Mouse (Mus musculus) midbrain, embryonic 10.5 days (tissue): ENCODE results near the gene Vsig8. TPM values are rescaled to one million over a fixed set of nuclear protein-coding genes. Genes with fewer than 3 reads are reported as not detected.
A peak's percentile ranks its signal among the peaks of the same experiment; 100 is the strongest.

Experiments
- DNase-seq: peaks from one replicate; pipeline ENCODE4 v3.0.0-alpha.2; 2017; ENCODE audit warnings: low spot score
- H3K27ac ChIP-seq: fragments of 300-500 bp; sonication (generic); replicated peaks from 2 replicates; pipeline ENCODE4 v1.5.1; 2016; ENCODE audit warnings: mild to moderate bottlenecking
- H3K27me3 ChIP-seq: fragments of 300-500 bp; sonication (generic); 2 replicates; pipeline ENCODE4 v1.6.1; 2016; ENCODE audit warnings: low read depth, mild to moderate bottlenecking; ENCODE audit not compliant: poor library complexity, severe bottlenecking
- H3K36me3 ChIP-seq: fragments of 300-500 bp; sonication (generic); 2 replicates; pipeline ENCODE4 v1.6.1; 2016; ENCODE audit warnings: mild to moderate bottlenecking, moderate library complexity
- H3K4me1 ChIP-seq: fragments of 300-500 bp; sonication (generic); 2 replicates; pipeline ENCODE4 v1.6.1; 2016
- H3K4me3 ChIP-seq: fragments of 300-500 bp; sonication (generic); 2 replicates; pipeline ENCODE4 v1.5.1; 2016; ENCODE audit warnings: mild to moderate bottlenecking, moderate library complexity
- H3K9me3 ChIP-seq: fragments of 300-500 bp; sonication (generic); replicated peaks from 2 replicates; pipeline ENCODE4 v1.6.1; 2016; ENCODE audit warnings: mild to moderate bottlenecking
- WGBS: fragments of 180-500 bp; shearing (Covaris S2); methylation state at CpG from one replicate; pipeline ENCODE4 v1.1.7; 2016; 5-methylcytosine and 5-hydroxymethylcytosine counted together
- polyA plus RNA-seq: library from polyadenylated mRNA; unstranded; fragments of >200 nt; fragmentation: Nextera tagmentation; extraction: Ambion mirVana; gene quantifications from 2 replicates; pipeline ENCODE4 v1.2.1, GENCODE M21; 2016

Gene Vsig8
- polyA plus RNA-seq, 1 experiment from 2014 or later, result 0.17 TPM

DNA sequence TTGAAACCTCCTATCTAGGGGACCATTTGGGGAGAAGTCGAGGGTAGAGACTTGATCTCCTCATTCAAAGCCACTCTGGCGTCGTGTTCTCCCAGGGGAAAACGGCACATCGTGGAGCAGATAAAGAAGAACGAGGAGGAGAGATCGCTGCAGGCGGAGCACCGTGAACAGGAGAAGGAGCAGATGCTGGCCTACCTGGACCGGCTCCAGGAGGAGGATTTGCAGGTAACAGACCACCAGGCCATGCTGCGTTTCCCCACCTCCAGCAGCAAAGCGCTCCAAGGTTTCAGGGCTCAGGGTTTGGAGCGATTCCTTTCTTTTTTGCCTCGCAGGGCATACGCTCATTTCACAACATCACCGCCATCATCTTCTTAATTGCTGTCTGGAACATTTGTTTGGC lies 20.6 kb upstream of the Vsig8 start:
- peaks cover 40% of the 10 kb centered on the region for H3K4me1 ChIP-seq
- H3K27ac ChIP-seq, result no peak overlapping the region
- H3K9me3 ChIP-seq, result no peaks in the 10 kb centered on the region
- peaks cover 55% of the 10 kb centered on the region for H3K27me3 ChIP-seq
- DNase-seq, result no peak
- H3K4me3 ChIP-seq, result no peak overlapping the region
- WGBS, result 88% methylated on average over 16 of the region's 16 CpGs
- no peaks in the 10 kb centered on the region for H3K36me3 ChIP-seq

GRCm38 (mm10) chr1:172539827-172540226 lies 15.9 kb upstream of the Vsig8 start:
- no peaks in the 10 kb centered on the region for H3K36me3 ChIP-seq
- DNase-seq, result no peak
- H3K9me3 ChIP-seq, result no peaks in the 10 kb centered on the region
- peaks cover 11% of the 10 kb centered on the region for H3K4me1 ChIP-seq
- 0 out of 2 replicates have a peak overlapping the region, but pooled peaks have one; percentile 13 for H3K27ac ChIP-seq
- no peak overlapping the region for H3K4me3 ChIP-seq
- peaks cover 21% of the 10 kb centered on the region for H3K27me3 ChIP-seq
- 73% methylated on average over 6 of the region's 6 CpGs for WGBS

DNA sequence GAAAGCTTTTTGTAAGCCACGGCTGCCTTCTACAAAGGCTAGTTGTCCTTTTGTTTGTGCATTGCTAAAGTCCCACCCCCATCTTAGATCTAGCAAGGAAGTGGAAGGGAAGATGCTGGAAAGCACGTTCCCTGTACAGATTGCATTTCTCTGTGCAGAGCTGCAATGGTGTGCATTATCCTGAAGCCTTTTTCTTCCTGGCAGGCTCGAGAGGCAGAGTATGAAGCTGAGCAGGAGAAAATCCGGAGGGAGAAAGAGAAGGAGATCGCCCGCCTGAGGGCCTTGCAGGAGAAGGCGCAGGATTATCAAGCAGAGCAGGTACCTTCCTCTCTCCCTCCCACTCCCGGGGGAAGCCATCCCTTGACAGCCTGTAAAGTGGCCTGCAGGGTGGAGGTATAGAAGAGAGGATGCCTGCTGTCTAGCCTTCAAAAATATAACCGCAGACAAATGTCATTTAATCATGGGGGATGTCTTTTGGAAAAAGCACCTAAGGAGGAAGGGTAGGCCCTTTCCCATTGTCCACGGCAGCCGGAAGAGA lies 15.4 kb upstream of the Vsig8 start:
- peaks cover 16% of the 10 kb centered on the region for H3K27me3 ChIP-seq
- H3K36me3 ChIP-seq, result no peaks in the 10 kb centered on the region
- no peak overlapping the region for H3K4me3 ChIP-seq
- H3K9me3 ChIP-seq, result no peaks in the 10 kb centered on the region
- no peak for DNase-seq
- H3K27ac ChIP-seq, result peak overlapping the region; percentile 42; the same call in 1 of the 2 replicates
- H3K4me1 ChIP-seq, result peaks cover 11% of the 10 kb centered on the region
- WGBS, result 44% methylated on average over 11 of the region's 11 CpGs

- Histone ChIP-seq H3K27me3 (peaks cover 25% of the 10 kb centered on the region), H3K4me3 (no peak overlapping the region), H3K4me1 (peaks cover 28% of the 10 kb centered on the region), H3K36me3 (no peaks in the 10 kb centered on the region), H3K9me3 (no peaks in the 10 kb centered on the region), H3K27ac (no peak overlapping the region)
- DNase-seq, result no peak
- WGBS, result 88% methylated on average over 4 of the region's 4 CpGs
Observed at GRCm38 (mm10) chr1:172546062-172546461, 9.7 kb upstream of the Vsig8 start.

- Histone ChIP-seq H3K9me3 (no peaks in the 10 kb centered on the region), H3K36me3 (no peaks in the 10 kb centered on the region), H3K27me3 (peaks cover 32% of the 10 kb centered on the region), H3K4me1 (peaks cover 52% of the 10 kb centered on the region), H3K27ac (no peak overlapping the region), H3K4me3 (no peak overlapping the region)
- no peak for DNase-seq
- WGBS, result 55% methylated on average over 7 of the region's 7 CpGs
Observed at GRCm38 (mm10) chr1:172548501-172548900, 7.2 kb upstream of the Vsig8 start.

GRCm38 (mm10) chr1:172549314-172549713 lies 6.4 kb upstream of the Vsig8 start:
- WGBS, result 9% methylated on average over 2 of the region's 2 CpGs
- Histone ChIP-seq H3K9me3 (no peaks in the 10 kb centered on the region), H3K4me1 (peaks cover 52% of the 10 kb centered on the region), H3K36me3 (no peaks in the 10 kb centered on the region), H3K4me3 (peak overlapping the region; percentile 57), H3K27ac (peak overlapping the region; percentile 15; the same call in 1 of the 2 replicates), H3K27me3 (peaks cover 32% of the 10 kb centered on the region)
- no peak for DNase-seq

GRCm38 (mm10) chr1:172549717-172550116 lies 6.0 kb upstream of the Vsig8 start:
- Histone ChIP-seq H3K4me3 (peak overlapping the region; percentile 57), H3K9me3 (no peaks in the 10 kb centered on the region), H3K27ac (peak overlapping the region; percentile 74), H3K4me1 (peaks cover 52% of the 10 kb centered on the region), H3K27me3 (peaks cover 32% of the 10 kb centered on the region), H3K36me3 (no peaks in the 10 kb centered on the region)
- whole genome bisulfite sequencing, result 2% methylated on average over 8 of the region's 8 CpGs
- DNase-seq, result no peak

GRCm38 (mm10) chr1:172550551-172550951 lies 5.2 kb upstream of the Vsig8 start:
- Histone ChIP-seq H3K36me3 (no peaks in the 10 kb centered on the region), H3K4me3 (peak overlapping the region; percentile 57), H3K27me3 (peaks cover 35% of the 10 kb centered on the region), H3K4me1 (peaks cover 52% of the 10 kb centered on the region), H3K27ac (peak overlapping the region; percentile 74), H3K9me3 (no peaks in the 10 kb centered on the region)
- peak; percentile 77 for DNase-seq
- WGBS, result under 1% methylated on average over 8 of the region's 8 CpGs

DNA sequence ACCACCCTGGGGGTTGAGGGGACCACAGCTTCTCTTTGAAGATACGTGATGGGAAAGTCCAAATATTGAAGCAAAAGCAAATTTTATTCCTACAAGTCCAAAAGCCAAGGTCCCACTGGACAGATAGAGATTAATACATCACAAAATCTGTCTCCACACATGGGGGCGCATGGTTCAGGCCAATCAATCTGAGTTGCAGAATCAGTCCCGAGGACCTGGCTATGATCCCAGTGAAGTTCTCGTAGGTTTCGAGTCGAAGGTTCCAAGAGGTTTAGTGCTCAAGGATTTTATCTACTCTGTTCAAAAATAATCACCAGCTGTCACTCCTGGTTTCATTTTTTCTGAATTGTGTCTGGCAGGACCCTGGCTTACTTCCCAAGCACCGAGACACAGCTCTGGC lies 4.7 kb upstream of the Vsig8 start:
- H3K27ac ChIP-seq, result peak overlapping the region; percentile 38; the same call in 1 of the 2 replicates
- H3K27me3 ChIP-seq, result peaks cover 39% of the 10 kb centered on the region
- no peaks in the 10 kb centered on the region for H3K9me3 ChIP-seq
- H3K4me3 ChIP-seq, result peak overlapping the region; percentile 57
- WGBS, result 57% methylated on average over 7 of the region's 7 CpGs
- DNase-seq, result no peak
- H3K36me3 ChIP-seq, result no peaks in the 10 kb centered on the region
- H3K4me1 ChIP-seq, result peaks cover 52% of the 10 kb centered on the region

DNA sequence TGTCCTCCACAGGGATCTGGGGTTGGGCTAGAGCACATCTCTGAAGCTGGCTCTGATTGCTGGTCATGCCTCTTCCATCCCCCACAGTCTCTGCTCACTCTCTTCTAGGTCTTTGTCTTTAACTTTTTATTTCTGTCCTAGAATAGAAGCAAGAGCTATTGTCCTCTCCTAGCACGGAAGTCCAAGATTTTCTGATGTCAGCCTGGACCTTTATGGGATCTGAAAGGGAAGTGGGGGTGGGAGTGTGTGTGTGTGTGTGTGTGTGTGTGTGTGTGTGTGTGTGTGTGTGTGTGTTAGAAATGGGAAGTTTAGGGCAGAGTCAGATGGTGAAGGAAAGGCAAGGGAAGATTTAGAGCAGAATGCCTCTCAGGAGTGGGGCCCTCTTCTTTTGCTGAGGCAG lies 3.1 kb upstream of the Vsig8 start:
- DNase-seq, result no peak
- Histone ChIP-seq H3K9me3 (no peaks in the 10 kb centered on the region), H3K27me3 (peaks cover 54% of the 10 kb centered on the region), H3K36me3 (no peaks in the 10 kb centered on the region), H3K4me3 (no peak overlapping the region), H3K4me1 (peaks cover 52% of the 10 kb centered on the region), H3K27ac (no peak overlapping the region)
- whole genome bisulfite sequencing, result 63% methylated on average over 1 of the region's 1 CpGs

DNA sequence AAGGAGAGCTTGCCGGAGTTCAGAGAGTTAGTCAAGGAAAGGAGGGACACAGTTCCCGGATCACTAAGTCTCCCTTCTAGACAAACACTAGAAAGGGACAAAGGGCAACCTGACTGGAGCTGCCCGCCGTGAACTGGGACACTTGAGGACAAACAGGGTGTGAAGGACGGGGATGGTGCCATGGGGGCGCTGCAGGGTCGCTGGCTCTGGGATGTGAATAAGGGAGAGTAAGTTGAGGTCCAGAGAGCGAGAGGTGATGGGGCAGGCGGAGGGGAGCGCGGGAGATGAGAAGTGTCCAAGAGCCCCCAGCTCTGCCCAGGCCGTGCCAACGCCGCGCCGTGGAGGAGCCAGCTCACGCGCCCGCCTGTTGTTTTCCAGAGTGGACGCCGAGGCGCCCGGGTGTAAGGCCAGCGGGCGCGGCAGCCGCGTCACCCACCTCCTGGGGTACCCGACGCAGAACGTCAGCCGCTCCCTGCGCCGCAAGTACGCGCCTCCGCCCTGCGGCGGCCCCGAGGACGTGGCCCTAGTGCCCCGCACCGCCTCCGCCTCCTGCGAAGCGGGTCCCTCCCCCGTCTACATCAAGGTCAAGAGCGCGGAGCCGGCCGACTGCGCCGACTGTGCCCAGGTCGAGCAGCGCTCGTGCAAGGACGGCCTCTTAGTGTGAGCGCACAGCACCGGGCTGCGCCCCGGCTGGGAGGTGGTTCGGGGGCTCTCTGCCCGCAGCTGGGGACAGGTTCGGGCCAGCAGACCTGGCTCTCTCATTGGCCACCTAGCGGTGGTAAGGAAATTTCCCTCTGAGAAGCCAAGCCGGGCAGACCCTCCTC lies 7.1 kb downstream of the Vsig8 start:
- Histone ChIP-seq H3K27me3 (peaks cover 72% of the 10 kb centered on the region), H3K36me3 (no peaks in the 10 kb centered on the region), H3K27ac (peak overlapping the region; percentile 81), H3K4me1 (peaks cover 22% of the 10 kb centered on the region), H3K9me3 (no peaks in the 10 kb centered on the region), H3K4me3 (peak overlapping the region; percentile 72)
- peak; percentile 84 for DNase-seq
- under 1% methylated on average over 66 of the region's 66 CpGs for WGBS

- peak overlapping the region; percentile 72 for H3K4me3 ChIP-seq
- no peaks in the 10 kb centered on the region for H3K36me3 ChIP-seq
- whole genome bisulfite sequencing, result 4% methylated on average over 9 of the region's 10 CpGs
- DNase-seq, result no peak
- H3K4me1 ChIP-seq, result peaks cover 22% of the 10 kb centered on the region
- H3K9me3 ChIP-seq, result no peaks in the 10 kb centered on the region
- peak overlapping the region; percentile 81 for H3K27ac ChIP-seq
- peaks cover 67% of the 10 kb centered on the region for H3K27me3 ChIP-seq
Observed at GRCm38 (mm10) chr1:172563465-172563828, 7.7 kb downstream of the Vsig8 start.

DNA sequence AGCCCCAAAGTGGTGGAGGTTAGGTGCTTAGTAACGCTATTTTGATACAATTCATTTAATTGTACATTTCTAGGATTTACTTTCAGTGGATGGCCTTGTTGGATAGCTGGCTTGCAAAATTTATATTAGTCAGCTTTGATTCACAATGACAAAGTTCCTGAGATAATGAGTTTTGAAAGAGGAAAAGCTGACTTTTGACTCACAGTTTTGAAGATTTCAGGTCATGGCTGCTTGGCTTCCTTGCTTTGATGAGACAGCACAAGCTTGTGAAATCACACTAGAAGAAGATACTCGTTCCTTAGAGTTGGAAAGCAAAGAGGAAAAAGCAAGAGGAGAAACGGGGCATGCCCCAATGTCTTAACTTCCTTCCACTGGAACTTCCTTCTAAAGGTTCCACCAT lies 10.4 kb downstream of the Vsig8 start:
- peaks cover 42% of the 10 kb centered on the region for H3K27me3 ChIP-seq
- H3K27ac ChIP-seq, result no peak overlapping the region
- no peaks in the 10 kb centered on the region for H3K9me3 ChIP-seq
- no peaks in the 10 kb centered on the region for H3K36me3 ChIP-seq
- 67% methylated on average over 3 of the region's 3 CpGs for WGBS
- no peak for DNase-seq
- peaks cover 22% of the 10 kb centered on the region for H3K4me1 ChIP-seq
- H3K4me3 ChIP-seq, result no peak overlapping the region
